Mouse (Mus musculus): ENCODE results near the gene Cpm. TPM values are rescaled to one million over a fixed set of nuclear protein-coding genes. Genes with fewer than 3 reads are reported as not detected.

Gene Cpm
- polyA plus RNA-seq, 1 experiment from 2014 or later, result 3.7 TPM

DNA sequence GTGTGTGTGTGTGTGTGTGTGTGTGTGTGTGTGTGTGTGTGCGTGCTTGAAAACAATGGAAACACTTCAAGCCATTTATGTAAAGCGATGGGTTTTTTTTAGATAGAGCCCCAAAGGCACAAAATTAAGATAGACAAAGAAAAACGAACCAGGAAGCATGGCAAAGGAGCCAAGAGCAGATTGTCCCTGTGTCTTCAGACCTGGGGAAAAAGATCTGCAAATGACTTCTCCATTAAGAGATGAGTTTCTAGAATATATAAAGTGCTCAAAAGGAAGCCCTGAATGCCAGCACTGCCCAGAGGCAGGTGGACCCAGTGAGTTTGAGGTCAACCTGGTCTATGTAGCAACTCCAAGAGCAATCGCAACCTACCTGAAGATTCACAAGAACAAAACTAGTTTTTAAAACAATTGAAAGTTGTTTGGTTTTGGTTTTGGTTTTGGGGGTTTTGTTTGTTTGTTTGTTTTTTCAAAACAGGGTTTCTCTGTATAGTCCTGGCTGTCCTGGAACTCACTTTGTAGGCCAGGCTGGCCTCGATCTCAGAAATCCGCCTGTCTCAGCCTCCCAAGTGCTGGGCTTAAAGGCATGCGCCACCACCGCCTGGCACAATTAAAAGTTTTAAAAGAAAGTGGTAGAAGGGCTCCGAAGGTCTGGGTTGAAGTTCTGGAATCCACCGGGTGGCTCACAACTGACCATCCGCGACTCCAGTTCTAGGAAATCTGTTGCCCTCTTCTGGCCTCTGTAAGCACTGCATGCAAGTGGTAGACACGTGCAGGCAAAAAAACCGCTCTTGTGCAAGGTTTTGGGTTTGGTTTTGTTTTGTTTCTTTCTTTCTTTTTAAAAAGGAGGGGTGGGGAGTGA, 52.9 kb downstream of the Cpm start:
- Histone ChIP-seq H3K9me3 (no peaks in the 10 kb centered on the region), H3K4me3 (no peak overlapping the region), H3K27ac (replicated peaks) (no peak overlapping the region), H3K4me2 (replicated peaks) (no peak overlapping the region), H3K9ac (replicated peaks) (no peak overlapping the region), H3K4me1 (no peaks in the 10 kb centered on the region), H3K36me3 (no peaks in the 10 kb centered on the region), H3K27me3 (peaks cover 10% of the 10 kb centered on the region)
- ATAC-seq (ENCODE audit: low FRiP score, low read depth), result no peak
- 66% methylated on average over 13 of the region's 14 CpGs for WGBS

DNA sequence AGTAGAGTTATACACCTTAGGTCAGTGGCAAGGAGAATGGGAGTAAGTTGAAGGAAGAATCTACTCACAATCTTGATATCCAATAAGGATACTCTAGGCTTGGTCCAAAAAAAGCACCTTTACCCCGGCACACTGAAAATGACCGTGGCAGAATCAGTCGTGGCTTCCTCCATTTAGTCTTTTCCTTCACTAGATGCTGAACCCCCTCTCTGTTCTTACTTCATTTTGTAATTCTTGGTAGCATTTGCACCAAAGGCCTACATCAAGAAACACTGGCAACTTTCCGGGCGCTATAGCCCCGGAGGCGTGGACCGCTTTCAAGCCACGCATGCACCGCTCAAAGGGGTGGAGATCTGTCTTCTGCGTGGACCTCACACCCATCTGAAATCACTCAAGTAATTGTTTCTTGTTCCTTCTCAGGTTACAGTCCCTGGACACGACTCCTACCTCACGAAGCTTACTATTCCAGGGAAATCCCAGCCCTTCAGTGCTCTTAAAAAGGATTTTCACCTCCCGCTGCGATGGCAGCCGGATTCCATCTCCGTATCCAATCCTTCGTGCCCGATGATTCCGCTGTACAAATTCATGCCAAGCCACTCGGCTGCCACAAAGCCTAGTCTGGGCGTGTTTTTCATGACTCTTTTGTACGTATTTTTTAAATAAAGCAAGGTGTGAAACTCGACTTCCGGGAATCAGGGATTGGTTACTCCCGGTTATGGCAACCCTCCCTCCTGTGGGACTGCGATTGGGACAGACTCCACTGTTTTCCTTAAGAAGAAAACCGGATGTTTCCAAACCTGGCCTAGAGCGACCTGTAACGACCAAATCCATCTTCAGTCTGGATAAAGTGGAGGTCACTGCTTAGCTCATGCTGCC, 53.8 kb downstream of the Cpm start:
- no peaks in the 10 kb centered on the region for H3K4me1 ChIP-seq
- no peak overlapping the region for H3K27ac ChIP-seq (replicated peaks)
- WGBS, result 81% methylated on average over 30 of the region's 30 CpGs
- no peak for ATAC-seq (ENCODE audit: low FRiP score, low read depth)
- H3K4me3 ChIP-seq, result no peak overlapping the region
- peaks cover 3% of the 10 kb centered on the region for H3K27me3 ChIP-seq
- H3K4me2 ChIP-seq (replicated peaks), result no peak overlapping the region
- H3K9ac ChIP-seq (replicated peaks), result no peak overlapping the region
- no peaks in the 10 kb centered on the region for H3K9me3 ChIP-seq
- no peaks in the 10 kb centered on the region; the same call in 1 of the 2 replicates for H3K36me3 ChIP-seq

- Histone ChIP-seq H3K4me3 (no peak overlapping the region), H3K36me3 (peaks cover 5% of the 10 kb centered on the region), H3K4me2 (replicated peaks) (no peak overlapping the region), H3K9ac (replicated peaks) (no peak overlapping the region), H3K27ac (replicated peaks) (no peak overlapping the region), H3K9me3 (no peaks in the 10 kb centered on the region), H3K27me3 (no peaks in the 10 kb centered on the region; the same call in 1 of the 2 replicates), H3K4me1 (no peaks in the 10 kb centered on the region)
- no peak for ATAC-seq (ENCODE audit: low FRiP score, low read depth)
- 96% methylated on average over 9 of the region's 9 CpGs for WGBS
Measured at GRCm38 (mm10) chr10:117683734-117684037, 54.4 kb downstream of the Cpm start.

- Histone ChIP-seq H3K27me3 (no peaks in the 10 kb centered on the region; the same call in 1 of the 2 replicates), H3K36me3 (peaks cover 13% of the 10 kb centered on the region), H3K4me2 (replicated peaks) (no peak overlapping the region), H3K27ac (replicated peaks) (no peak overlapping the region), H3K4me1 (no peaks in the 10 kb centered on the region), H3K9me3 (no peaks in the 10 kb centered on the region), H3K9ac (replicated peaks) (no peak overlapping the region), H3K4me3 (no peak overlapping the region)
- 89% methylated on average over 19 of the region's 19 CpGs for WGBS
- no peak for ATAC-seq (ENCODE audit: low FRiP score, low read depth)
Measured at GRCm38 (mm10) chr10:117684298-117685170, 55.2 kb downstream of the Cpm start.

DNA sequence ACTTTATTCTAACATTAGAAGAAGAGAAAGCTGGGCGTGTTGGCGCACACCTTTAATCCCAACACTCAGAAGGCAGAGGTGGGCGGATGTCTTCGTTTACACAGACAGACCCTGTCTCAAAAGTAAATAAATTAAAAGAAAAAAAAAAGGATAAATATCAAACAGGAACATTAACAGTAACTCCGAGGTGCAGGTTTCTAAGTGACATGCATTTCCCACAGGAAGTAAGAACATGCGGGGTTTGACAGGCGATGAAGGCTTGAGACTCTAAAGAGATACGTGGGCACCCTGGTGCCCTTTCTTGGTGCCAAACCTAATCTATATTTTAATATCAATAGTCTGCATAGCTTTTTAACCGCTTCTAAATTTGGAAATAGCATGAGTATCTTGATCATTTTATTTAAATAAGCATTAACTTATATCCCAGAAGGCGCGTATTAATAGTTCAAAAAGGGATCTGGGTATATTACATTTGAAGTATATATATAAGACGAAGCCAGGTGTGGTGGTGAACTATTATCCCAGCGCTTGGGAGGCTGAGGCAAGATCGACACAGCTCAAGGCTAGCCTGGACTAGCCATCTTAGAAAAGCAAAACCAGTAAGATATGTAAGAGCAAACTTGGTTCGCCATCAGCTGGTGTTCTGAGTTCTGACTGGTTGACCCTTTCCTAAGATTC, 56.0 kb downstream of the Cpm start:
- no peak overlapping the region for H3K4me2 ChIP-seq (replicated peaks)
- no peak overlapping the region for H3K27ac ChIP-seq (replicated peaks)
- 93% methylated on average over 15 of the region's 15 CpGs for WGBS
- ATAC-seq (ENCODE audit: low FRiP score, low read depth), result no peak
- H3K9ac ChIP-seq (replicated peaks), result no peak overlapping the region
- H3K4me1 ChIP-seq, result no peaks in the 10 kb centered on the region
- H3K27me3 ChIP-seq, result no peaks in the 10 kb centered on the region
- H3K36me3 ChIP-seq, result peaks cover 19% of the 10 kb centered on the region
- H3K9me3 ChIP-seq, result no peaks in the 10 kb centered on the region
- no peak overlapping the region for H3K4me3 ChIP-seq

GRCm38 (mm10) chr10:117685849-117686591, 56.7 kb downstream of the Cpm start:
- no peak overlapping the region for H3K4me2 ChIP-seq (replicated peaks)

GRCm38 (mm10) chr10:117687018-117687417, 57.7 kb downstream of the Cpm start:
- H3K9ac ChIP-seq (replicated peaks), result no peak overlapping the region
- H3K4me2 ChIP-seq (replicated peaks), result no peak overlapping the region
- no peak for ATAC-seq (ENCODE audit: low FRiP score, low read depth)
- H3K27ac ChIP-seq (replicated peaks), result no peak overlapping the region
- no peaks in the 10 kb centered on the region for H3K4me1 ChIP-seq
- no peak overlapping the region for H3K4me3 ChIP-seq
- H3K27me3 ChIP-seq, result no peaks in the 10 kb centered on the region
- no peaks in the 10 kb centered on the region for H3K9me3 ChIP-seq
- WGBS, result 81% methylated on average over 3 of the region's 3 CpGs
- peaks cover 34% of the 10 kb centered on the region for H3K36me3 ChIP-seq

More at GRCm38 (mm10) chr10:117685849-117686591, 56.7 kb downstream of the Cpm start:
- no peaks in the 10 kb centered on the region for H3K9me3 ChIP-seq
- WGBS, result 92% methylated on average over 13 of the region's 13 CpGs
- no peak for ATAC-seq (ENCODE audit: low FRiP score, low read depth)
- no peak overlapping the region for H3K4me3 ChIP-seq
- no peak overlapping the region for H3K27ac ChIP-seq (replicated peaks)
- no peak overlapping the region for H3K9ac ChIP-seq (replicated peaks)
- H3K36me3 ChIP-seq, result peaks cover 26% of the 10 kb centered on the region
- no peaks in the 10 kb centered on the region for H3K27me3 ChIP-seq
- H3K4me1 ChIP-seq, result no peaks in the 10 kb centered on the region

- Histone ChIP-seq H3K9me3 (no peaks in the 10 kb centered on the region), H3K4me1 (no peaks in the 10 kb centered on the region), H3K4me2 (replicated peaks) (no peak overlapping the region), H3K36me3 (peaks cover 40% of the 10 kb centered on the region), H3K27ac (replicated peaks) (no peak overlapping the region), H3K4me3 (no peak overlapping the region), H3K9ac (replicated peaks) (no peak overlapping the region), H3K27me3 (no peaks in the 10 kb centered on the region)
- 89% methylated on average over 7 of the region's 7 CpGs for whole genome bisulfite sequencing
- ATAC-seq (ENCODE audit: low FRiP score, low read depth), result no peak
Measured at GRCm38 (mm10) chr10:117687577-117687976, 58.3 kb downstream of the Cpm start.

GRCm38 (mm10) chr10:117688204-117689151, 59.2 kb downstream of the Cpm start:
- no peaks in the 10 kb centered on the region for H3K27me3 ChIP-seq
- 0 out of 2 replicates have a peak, but pooled peaks have one; percentile 19 for ATAC-seq (ENCODE audit: low FRiP score, low read depth)
- peaks cover 46% of the 10 kb centered on the region for H3K36me3 ChIP-seq

More at GRCm38 (mm10) chr10:117688204-117689151, 59.2 kb downstream of the Cpm start:
- Histone ChIP-seq H3K4me3 (no peak overlapping the region), H3K4me1 (no peaks in the 10 kb centered on the region), H3K9ac (replicated peaks) (no peak overlapping the region), H3K9me3 (no peaks in the 10 kb centered on the region), H3K4me2 (replicated peaks) (no peak overlapping the region), H3K27ac (replicated peaks) (no peak overlapping the region)
- WGBS, result 84% methylated on average over 13 of the region's 13 CpGs

Data from midbrain, embryonic 12.5 days (tissue).